Mouse (Mus musculus): ENCODE data around the gene Rac3. TPM values are rescaled to one million over a fixed set of nuclear protein-coding genes. Genes with fewer than 3 reads are reported as not detected.

The Rac3 gene
- polyA plus RNA-seq, 1 experiment from 2014 or later = 9.8 TPM

- no peak for ATAC-seq (ENCODE audit: extremely low read depth, insufficient number of reproducible peaks, low FRiP score, low TSS enrichment)
- no peaks in the 10 kb centered on the region for H3K9me3 ChIP-seq
- peaks cover 74% of the 10 kb centered on the region for H3K36me3 ChIP-seq
- H3K4me2 ChIP-seq = no peak overlapping the region
- peak overlapping the region; percentile 24; the same call in 1 of the 2 replicates for H3K27ac ChIP-seq (replicated peaks)
- peak overlapping the region; percentile 24; the same call in 1 of the 2 replicates for H3K9ac ChIP-seq
- WGBS = 86% methylated on average over 20 of the region's 20 CpGs
- peaks cover 9% of the 10 kb centered on the region for H3K4me1 ChIP-seq
- no peaks in the 10 kb centered on the region for H3K27me3 ChIP-seq (replicated peaks)
- H3K4me3 ChIP-seq = no peak overlapping the region
These were observed 34.5 kb upstream of the Rac3 start for GRCm38 (mm10) chr11:120686650-120687272.

DNA sequence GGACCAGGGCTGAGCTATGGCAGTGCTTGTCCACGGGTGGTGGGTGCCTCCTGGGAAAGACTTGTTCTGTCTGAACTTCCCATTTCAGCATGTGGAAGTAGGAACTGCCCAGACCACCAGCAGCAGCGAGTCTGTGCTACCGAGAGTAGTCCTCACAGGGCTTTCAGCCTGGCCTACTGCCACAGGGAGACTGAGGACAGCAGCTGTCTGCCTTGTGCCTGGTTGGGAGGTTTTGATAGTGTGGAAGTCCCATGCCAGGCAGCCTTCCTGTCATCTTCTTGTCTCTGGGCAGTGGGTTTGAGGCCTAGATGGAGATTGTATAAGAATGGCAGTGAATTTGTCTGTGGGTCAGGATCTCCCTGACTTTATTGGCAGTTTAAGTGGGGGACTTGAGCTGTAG lies 31.9 kb upstream of the Rac3 start:
- WGBS = 81% methylated on average over 3 of the region's 3 CpGs
- no peak overlapping the region for H3K4me2 ChIP-seq
- H3K9ac ChIP-seq = no peak overlapping the region
- peaks cover 19% of the 10 kb centered on the region for H3K4me1 ChIP-seq
- peaks cover 79% of the 10 kb centered on the region for H3K36me3 ChIP-seq
- no peak overlapping the region for H3K4me3 ChIP-seq
- no peaks in the 10 kb centered on the region for H3K27me3 ChIP-seq (replicated peaks)
- no peak for ATAC-seq (ENCODE audit: extremely low read depth, insufficient number of reproducible peaks, low FRiP score, low TSS enrichment)
- no peaks in the 10 kb centered on the region for H3K9me3 ChIP-seq
- H3K27ac ChIP-seq (replicated peaks) = no peak overlapping the region

- Histone ChIP-seq H3K4me2 (no peak overlapping the region), H3K27me3 (replicated peaks) (no peaks in the 10 kb centered on the region), H3K36me3 (peaks cover 73% of the 10 kb centered on the region), H3K9me3 (no peaks in the 10 kb centered on the region), H3K4me1 (peaks cover 40% of the 10 kb centered on the region), H3K4me3 (no peak overlapping the region), H3K9ac (no peak overlapping the region), H3K27ac (replicated peaks) (0 out of 2 replicates have a peak overlapping the region, but pooled peaks have one; percentile 10)
- ATAC-seq (ENCODE audit: extremely low read depth, insufficient number of reproducible peaks, low FRiP score, low TSS enrichment) = no peak
- WGBS = 80% methylated on average over 4 of the region's 4 CpGs
These were observed 28.7 kb upstream of the Rac3 start for GRCm38 (mm10) chr11:120692471-120693011.

DNA sequence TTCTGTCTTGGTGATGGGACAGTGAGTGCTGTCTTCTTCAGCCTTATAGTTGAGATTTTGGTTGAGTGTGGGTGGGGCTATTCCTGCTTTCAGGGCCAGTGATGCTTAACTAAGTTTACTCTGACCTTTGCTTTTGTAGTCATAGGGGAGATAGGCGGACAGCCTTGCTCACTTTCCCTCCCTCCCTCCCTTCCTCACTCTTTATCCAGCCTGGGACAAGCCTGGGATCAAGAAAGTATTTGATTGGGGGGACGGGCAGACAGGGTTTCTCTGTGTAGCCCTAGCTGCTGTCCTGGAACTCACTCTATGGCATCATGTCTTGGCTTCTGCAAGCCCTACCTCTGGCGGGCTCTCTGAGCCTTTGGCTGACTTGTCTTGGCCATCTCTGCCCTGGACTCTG lies 27.8 kb upstream of the Rac3 start:
- Histone ChIP-seq H3K4me3 (no peak overlapping the region), H3K27me3 (replicated peaks) (no peaks in the 10 kb centered on the region), H3K4me2 (no peak overlapping the region), H3K9me3 (no peaks in the 10 kb centered on the region), H3K27ac (replicated peaks) (no peak overlapping the region), H3K4me1 (peaks cover 50% of the 10 kb centered on the region), H3K9ac (no peak overlapping the region), H3K36me3 (peaks cover 64% of the 10 kb centered on the region)
- 75% methylated on average over 3 of the region's 3 CpGs for WGBS
- ATAC-seq (ENCODE audit: extremely low read depth, insufficient number of reproducible peaks, low FRiP score, low TSS enrichment) = no peak

- ATAC-seq (ENCODE audit: extremely low read depth, insufficient number of reproducible peaks, low FRiP score, low TSS enrichment) = peak; percentile 37; the same call in 1 of the 2 replicates
- H3K9ac ChIP-seq = peak overlapping the region; percentile 61
- peaks cover 58% of the 10 kb centered on the region for H3K4me1 ChIP-seq
- H3K27me3 ChIP-seq (replicated peaks) = no peaks in the 10 kb centered on the region
- peak overlapping the region; percentile 18; the same call in 1 of the 2 replicates for H3K4me2 ChIP-seq
- no peaks in the 10 kb centered on the region for H3K9me3 ChIP-seq
- H3K27ac ChIP-seq (replicated peaks) = peak overlapping the region; percentile 76
- peaks cover 57% of the 10 kb centered on the region for H3K36me3 ChIP-seq
- no peak overlapping the region for H3K4me3 ChIP-seq
- WGBS = 19% methylated on average over 4 of the region's 4 CpGs
These were observed 26.1 kb upstream of the Rac3 start for GRCm38 (mm10) chr11:120695184-120695583.

DNA sequence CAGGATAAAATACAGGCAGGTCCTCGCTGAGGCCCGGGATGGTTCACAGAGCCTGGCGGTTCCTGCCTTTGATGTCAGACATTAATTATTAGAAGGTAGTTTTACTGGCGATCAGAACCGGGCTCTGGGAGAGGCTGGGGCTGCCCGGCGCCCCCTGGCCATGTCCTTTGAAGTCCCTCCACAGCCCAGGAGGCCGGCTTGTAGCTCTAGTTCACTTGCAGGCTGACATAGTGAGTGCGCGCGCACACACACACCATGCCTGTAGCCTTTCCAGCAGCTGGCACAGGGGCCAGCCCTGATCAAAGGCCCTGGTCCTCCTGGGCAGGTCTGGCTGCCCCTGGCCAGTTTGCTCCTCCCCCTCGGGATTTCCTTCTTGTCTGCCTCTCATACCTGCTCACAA lies 25.6 kb upstream of the Rac3 start:
- Histone ChIP-seq H3K4me2 (0 out of 2 replicates have a peak overlapping the region, but pooled peaks have one; percentile 18), H3K4me1 (peaks cover 58% of the 10 kb centered on the region), H3K27me3 (replicated peaks) (no peaks in the 10 kb centered on the region), H3K9ac (peak overlapping the region; percentile 61), H3K27ac (replicated peaks) (peak overlapping the region; percentile 76), H3K4me3 (no peak overlapping the region), H3K9me3 (no peaks in the 10 kb centered on the region), H3K36me3 (peaks cover 56% of the 10 kb centered on the region)
- ATAC-seq (ENCODE audit: extremely low read depth, insufficient number of reproducible peaks, low FRiP score, low TSS enrichment) = no peak
- 57% methylated on average over 12 of the region's 12 CpGs for WGBS

DNA sequence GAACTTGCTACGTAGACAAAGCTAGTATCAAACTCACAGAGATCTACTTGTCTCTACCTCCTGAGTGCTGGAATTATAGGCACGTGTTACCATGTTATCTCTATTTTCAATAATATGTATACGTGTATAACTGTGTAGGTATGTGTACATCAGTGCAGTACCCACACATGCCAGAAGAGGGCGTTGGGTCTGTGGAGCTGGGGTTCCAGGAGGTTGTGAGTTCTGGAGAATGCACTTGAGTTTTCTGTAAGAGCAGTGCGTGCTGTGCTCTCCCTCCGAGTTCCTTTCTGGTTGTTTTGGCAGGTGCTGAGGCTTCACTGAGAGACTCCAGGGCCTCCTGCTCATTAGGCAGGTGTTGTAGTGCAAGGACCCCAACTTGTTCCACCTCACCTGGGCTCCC lies 24.7 kb upstream of the Rac3 start:
- H3K4me1 ChIP-seq = peaks cover 58% of the 10 kb centered on the region
- H3K9ac ChIP-seq = no peak overlapping the region
- H3K27me3 ChIP-seq (replicated peaks) = no peaks in the 10 kb centered on the region
- H3K4me2 ChIP-seq = no peak overlapping the region
- H3K4me3 ChIP-seq = no peak overlapping the region
- 0 out of 2 replicates have a peak overlapping the region, but pooled peaks have one; percentile 84 for H3K27ac ChIP-seq (replicated peaks)
- no peak for ATAC-seq (ENCODE audit: extremely low read depth, insufficient number of reproducible peaks, low FRiP score, low TSS enrichment)
- peaks cover 59% of the 10 kb centered on the region for H3K36me3 ChIP-seq
- H3K9me3 ChIP-seq = no peaks in the 10 kb centered on the region
- 83% methylated on average over 6 of the region's 6 CpGs for WGBS

- no peak overlapping the region for H3K4me2 ChIP-seq
- ATAC-seq (ENCODE audit: extremely low read depth, insufficient number of reproducible peaks, low FRiP score, low TSS enrichment) = no peak; the same call in 1 of the 2 replicates
- peaks cover 48% of the 10 kb centered on the region for H3K4me1 ChIP-seq
- H3K27ac ChIP-seq (replicated peaks) = peak overlapping the region; percentile 84
- no peaks in the 10 kb centered on the region for H3K27me3 ChIP-seq (replicated peaks)
- H3K9ac ChIP-seq = peak overlapping the region; percentile 68
- no peak overlapping the region for H3K4me3 ChIP-seq
- H3K9me3 ChIP-seq = no peaks in the 10 kb centered on the region
- H3K36me3 ChIP-seq = peaks cover 64% of the 10 kb centered on the region
- WGBS = 29% methylated on average over 10 of the region's 10 CpGs
These were observed 23.5 kb upstream of the Rac3 start for GRCm38 (mm10) chr11:120697741-120698140.

DNA sequence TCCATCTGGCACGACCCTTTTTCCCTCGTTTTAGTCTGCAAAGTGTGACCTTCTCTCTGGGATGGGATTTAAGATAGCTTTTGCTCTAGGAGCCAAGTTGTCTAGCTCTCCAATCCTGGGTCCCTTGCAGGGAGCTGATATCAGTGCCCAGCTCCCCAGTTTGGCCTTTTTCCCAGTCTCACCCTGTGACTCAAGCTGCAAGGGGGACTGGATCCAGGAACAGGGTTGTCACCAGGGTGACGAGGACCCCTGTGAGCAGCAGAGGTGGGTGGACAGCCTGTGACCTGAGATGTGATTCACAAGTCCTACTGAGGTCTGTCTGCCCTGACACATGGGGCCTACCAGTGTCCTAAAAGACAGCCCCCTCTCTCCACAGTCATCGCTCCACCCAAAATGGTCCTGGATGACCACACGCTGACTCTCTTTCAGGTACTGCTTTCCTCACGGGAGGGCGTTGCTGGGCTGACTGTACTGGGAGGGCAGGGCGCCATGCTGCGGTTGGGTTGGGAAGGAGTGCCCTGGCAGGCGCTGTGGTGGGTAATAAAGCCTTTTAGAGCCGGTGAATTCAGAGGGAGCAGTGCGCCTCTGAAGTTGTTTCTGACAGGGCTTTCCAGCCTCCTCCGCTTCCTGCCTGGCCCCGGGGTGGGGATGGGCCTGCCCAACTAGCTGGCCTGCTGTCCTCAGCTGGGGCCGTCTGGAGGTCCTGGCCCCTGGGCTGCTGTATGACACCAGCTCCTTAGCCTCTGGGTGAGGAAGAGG lies 17.4 kb upstream of the Rac3 start:
- no peak for ATAC-seq (ENCODE audit: extremely low read depth, insufficient number of reproducible peaks, low FRiP score, low TSS enrichment)

GRCm38 (mm10) chr11:120704486-120705325 lies 16.6 kb upstream of the Rac3 start:
- Histone ChIP-seq H3K4me1 (peaks cover 51% of the 10 kb centered on the region), H3K9me3 (no peaks in the 10 kb centered on the region), H3K9ac (peak overlapping the region; percentile 71), H3K27me3 (replicated peaks) (no peaks in the 10 kb centered on the region), H3K36me3 (peaks cover 42% of the 10 kb centered on the region), H3K4me2 (peak overlapping the region; percentile 48), H3K4me3 (0 out of 2 replicates have a peak overlapping the region, but pooled peaks have one; percentile 3), H3K27ac (replicated peaks) (peak overlapping the region; percentile 89)
- peak; percentile 51; the same call in 1 of the 2 replicates for ATAC-seq (ENCODE audit: extremely low read depth, insufficient number of reproducible peaks, low FRiP score, low TSS enrichment)
- 23% methylated on average over 8 of the region's 8 CpGs for WGBS

More for the DNA sequence above, 17.4 kb upstream of the Rac3 start:
- H3K4me3 ChIP-seq = 0 out of 2 replicates have a peak overlapping the region, but pooled peaks have one; percentile 3
- no peaks in the 10 kb centered on the region for H3K27me3 ChIP-seq (replicated peaks)
- H3K4me1 ChIP-seq = peaks cover 55% of the 10 kb centered on the region
- peak overlapping the region; percentile 71 for H3K9ac ChIP-seq
- peaks cover 38% of the 10 kb centered on the region for H3K36me3 ChIP-seq
- WGBS = 46% methylated on average over 15 of the region's 15 CpGs
- peak overlapping the region; percentile 89 for H3K27ac ChIP-seq (replicated peaks)
- H3K9me3 ChIP-seq = no peaks in the 10 kb centered on the region
- H3K4me2 ChIP-seq = peak overlapping the region; percentile 48
